ENCODE assay signal across 12 mouse cellular contexts in genomic region chr7:6586096-6586759, GRCm38 (mm10). TPM values are rescaled to one million over a fixed set of nuclear protein-coding genes. Genes with fewer than 3 reads are reported as not detected.
DNase-seq lines count a peak whose midpoint lies in the region; ATAC-seq and TF ChIP-seq lines count a peak whose summit lies in the region.
"Had no signal": no experiment of that assay in that cellular context is flagged by ENCODE, and none has a peak within 500 bp of the region (broad histone marks: within the 10 kb centered on the region; RNA-seq: fewer than 3 reads in every experiment).

No protein-coding gene starts in this region.

- H3K4me2 ChIP-seq in forebrain, embryonic 13.5 days, result no peak overlapping the region
- no peak overlapping the region for H3K4me2 ChIP-seq in forebrain, embryonic 11.5 days (ENCODE audit: low read depth, low read length, severe bottlenecking)
- no peak overlapping the region for H3K4me2 ChIP-seq in liver, embryonic 14.5 days (ENCODE audit: low read depth)
- H3K4me2 ChIP-seq in liver, embryonic 12.5 days, result no peak overlapping the region
- no peak overlapping the region for H3K4me2 ChIP-seq in forebrain, embryonic 15.5 days (replicated peaks)
- H3K4me2 ChIP-seq in neural tube, embryonic 15.5 days, result no peak overlapping the region
- H3K4me2 ChIP-seq: stomach, embryonic 15.5 days had no signal

- ATAC-seq in forebrain, embryonic 13.5 days, result peak; percentile 33; the same call in 1 of the 2 replicates
- ATAC-seq in forebrain, embryonic 11.5 days (replicated peaks; ENCODE audit: low FRiP score), result no peak
- no peak for ATAC-seq in liver, embryonic 14.5 days (ENCODE audit: insufficient read depth)
- ATAC-seq in liver, embryonic 12.5 days, result no peak
- peak; percentile 38; the same call in 1 of the 2 replicates for ATAC-seq in forebrain, embryonic 15.5 days (replicated peaks)
- peak; percentile 80 for ATAC-seq in neural tube, embryonic 15.5 days (ENCODE audit: low FRiP score)

- no peak overlapping the region for H3K27ac ChIP-seq in forebrain, embryonic 13.5 days
- no peak overlapping the region for H3K27ac ChIP-seq in forebrain, embryonic 11.5 days (ENCODE audit: low read depth, low read length)
- no peak overlapping the region for H3K27ac ChIP-seq in liver, embryonic 14.5 days
- H3K27ac ChIP-seq in liver, embryonic 12.5 days, result no peak overlapping the region
- H3K27ac ChIP-seq in forebrain, embryonic 15.5 days (replicated peaks), result no peak overlapping the region
- no peak overlapping the region for H3K27ac ChIP-seq in neural tube, embryonic 15.5 days (replicated peaks)
- H3K27ac ChIP-seq: stomach, embryonic 15.5 days had no signal

- TF ChIP-seq CTCF in liver, embryonic 14.5 days (IDR thresholded peaks at IDR 0.05; ENCODE audit: low read depth), result peak; percentile 10; the same call in 1 of the 2 replicates

- H3K36me3 ChIP-seq in forebrain, embryonic 13.5 days (ENCODE audit: poor library complexity, severe bottlenecking), result no peaks in the 10 kb centered on the region
- H3K36me3 ChIP-seq in forebrain, embryonic 11.5 days (ENCODE audit: control insufficient read depth, insufficient read depth, low read length), result no peaks in the 10 kb centered on the region
- H3K36me3 ChIP-seq in liver, embryonic 14.5 days (replicated peaks; ENCODE audit: control insufficient read depth, insufficient read depth, low read depth), result no peaks in the 10 kb centered on the region
- H3K36me3 ChIP-seq in liver, embryonic 12.5 days, result no peaks in the 10 kb centered on the region
- H3K36me3 ChIP-seq in forebrain, embryonic 15.5 days, result no peaks in the 10 kb centered on the region
- no peaks in the 10 kb centered on the region for H3K36me3 ChIP-seq in neural tube, embryonic 15.5 days
- H3K36me3 ChIP-seq: stomach, embryonic 15.5 days had no signal

- H3K27me3 ChIP-seq in forebrain, embryonic 13.5 days, result no peaks in the 10 kb centered on the region
- no peaks in the 10 kb centered on the region for H3K27me3 ChIP-seq in forebrain, embryonic 11.5 days (ENCODE audit: control insufficient read depth, insufficient read depth, low read length)
- no peaks in the 10 kb centered on the region for H3K27me3 ChIP-seq in liver, embryonic 14.5 days (ENCODE audit: control insufficient read depth, insufficient read depth, low read length)
- no peaks in the 10 kb centered on the region for H3K27me3 ChIP-seq in liver, embryonic 12.5 days (replicated peaks)
- no peaks in the 10 kb centered on the region for H3K27me3 ChIP-seq in forebrain, embryonic 15.5 days
- H3K27me3 ChIP-seq in neural tube, embryonic 15.5 days (replicated peaks), result no peaks in the 10 kb centered on the region
- H3K27me3 ChIP-seq: stomach, embryonic 15.5 days had no signal

- TF ChIP-seq EP300 in liver, embryonic 14.5 days (IDR thresholded peaks at IDR 0.05; ENCODE audit: low read depth), result no peak

- H3K4me1 ChIP-seq in forebrain, embryonic 13.5 days, result no peaks in the 10 kb centered on the region
- H3K4me1 ChIP-seq in forebrain, embryonic 11.5 days (replicated peaks; ENCODE audit: control insufficient read depth, insufficient read depth, low read length), result no peaks in the 10 kb centered on the region
- no peaks in the 10 kb centered on the region for H3K4me1 ChIP-seq in liver, embryonic 14.5 days (replicated peaks; ENCODE audit: control insufficient read depth in 2 of 2, insufficient read depth in 2 of 2, low read length in 1 of 2)
- H3K4me1 ChIP-seq in liver, embryonic 12.5 days, result no peaks in the 10 kb centered on the region
- no peaks in the 10 kb centered on the region for H3K4me1 ChIP-seq in forebrain, embryonic 15.5 days
- H3K4me1 ChIP-seq in neural tube, embryonic 15.5 days, result no peaks in the 10 kb centered on the region
- H3K4me1 ChIP-seq: stomach, embryonic 15.5 days had no signal

- no peak overlapping the region for H3K4me3 ChIP-seq in forebrain, embryonic 13.5 days
- H3K4me3 ChIP-seq in forebrain, embryonic 11.5 days (ENCODE audit: low read depth, low read length), result no peak overlapping the region
- no peak overlapping the region for H3K4me3 ChIP-seq in liver, embryonic 14.5 days (ENCODE audit: insufficient read depth in 1 of 2, low read depth in 2 of 2, low read length in 2 of 2)
- H3K4me3 ChIP-seq in liver, embryonic 12.5 days, result no peak overlapping the region
- H3K4me3 ChIP-seq in forebrain, embryonic 15.5 days, result no peak overlapping the region
- no peak overlapping the region for H3K4me3 ChIP-seq in neural tube, embryonic 15.5 days (replicated peaks)
- H3K4me3 ChIP-seq: stomach, embryonic 15.5 days had no signal

- 54% methylated on average over 8 of the region's 8 CpGs for WGBS in forebrain, embryonic 13.5 days
- 58% methylated on average over 8 of the region's 8 CpGs for WGBS in forebrain, embryonic 11.5 days
- 40% methylated on average over 8 of the region's 8 CpGs for WGBS in liver, embryonic 14.5 days (ENCODE audit: insufficient replicate concordance)
- 41% methylated on average over 8 of the region's 8 CpGs for WGBS in liver, embryonic 12.5 days (ENCODE audit: insufficient replicate concordance)
- 56% methylated on average over 8 of the region's 8 CpGs for WGBS in forebrain, embryonic 15.5 days
- WGBS in neural tube, embryonic 15.5 days, result 60% methylated on average over 8 of the region's 8 CpGs

- H3K9me3 ChIP-seq in forebrain, embryonic 13.5 days (replicated peaks), result no peaks in the 10 kb centered on the region; the same call in 1 of the 2 replicates
- no peaks in the 10 kb centered on the region for H3K9me3 ChIP-seq in forebrain, embryonic 11.5 days (ENCODE audit: control insufficient read depth, low read length)
- H3K9me3 ChIP-seq in liver, embryonic 14.5 days (ENCODE audit: control insufficient read depth, low read length), result no peaks in the 10 kb centered on the region
- H3K9me3 ChIP-seq in liver, embryonic 12.5 days (replicated peaks), result peaks cover under 1% of the 10 kb centered on the region; the same call in 1 of the 2 replicates
- no peaks in the 10 kb centered on the region for H3K9me3 ChIP-seq in forebrain, embryonic 15.5 days
- H3K9me3 ChIP-seq in neural tube, embryonic 15.5 days (replicated peaks), result no peaks in the 10 kb centered on the region
- H3K9me3 ChIP-seq: stomach, embryonic 15.5 days had no signal

- no peak overlapping the region for H3K9ac ChIP-seq in forebrain, embryonic 13.5 days
- H3K9ac ChIP-seq in forebrain, embryonic 11.5 days (ENCODE audit: low read length), result no peak overlapping the region
- no peak overlapping the region for H3K9ac ChIP-seq in liver, embryonic 14.5 days (replicated peaks)
- H3K9ac ChIP-seq in liver, embryonic 12.5 days, result no peak overlapping the region
- no peak overlapping the region for H3K9ac ChIP-seq in forebrain, embryonic 15.5 days (replicated peaks)
- no peak overlapping the region for H3K9ac ChIP-seq in neural tube, embryonic 15.5 days (replicated peaks)
- H3K9ac ChIP-seq: stomach, embryonic 15.5 days had no signal

- no peak for DNase-seq in forebrain, embryonic 11.5 days (ENCODE audit: low spot score)
- no peak for DNase-seq in liver, embryonic 14.5 days (ENCODE audit: low read depth in 3 of 3, low spot score in 3 of 3)
- DNase-seq in thymus, adult 18-20 months, result no peak
- DNase-seq in adrenal gland, postnatal 25 days, result no peak

RNA-seq across cellular contexts. Expression of gene Olfr1350, which starts 21.6 kb away (rescaled TPM):
- polyA plus RNA-seq in forebrain, embryonic 13.5 days (2015; fragmentation: Nextera tagmentation; extraction: Ambion mirVana), result not detected in 2 replicates
- polyA plus RNA-seq in forebrain, embryonic 11.5 days (2014; fragmentation: Nextera tagmentation; extraction: Ambion mirVana), result not detected in 2 replicates
- not detected in 2 replicates for polyA plus RNA-seq in liver, embryonic 14.5 days (2012; rRNA removed)
- polyA plus RNA-seq in liver, embryonic 14.5 days (2014; fragmentation: Nextera tagmentation; extraction: Ambion mirVana), result not detected in 2 replicates
- polyA plus RNA-seq in liver, embryonic 12.5 days (2016; fragmentation: Nextera tagmentation; extraction: Ambion mirVana), result not detected in 2 replicates
- not detected in 2 replicates for polyA plus RNA-seq in forebrain, embryonic 15.5 days (2015; fragmentation: Nextera tagmentation; extraction: Ambion mirVana)
- not detected in 2 replicates for polyA plus RNA-seq in neural tube, embryonic 15.5 days (2015; fragmentation: Nextera tagmentation; extraction: Ambion mirVana)
- not detected in 2 replicates for total RNA-seq in adrenal gland, postnatal 25 days (2021)
- total RNA-seq: common myeloid progenitor, adult 5-6 weeks had no signal
- polyA plus RNA-seq: heart, embryonic 16.5 days; lung, embryonic 16.5 days; stomach, embryonic 15.5 days had no signal

Comparison
In these comparisons a context has a peak if more than half of its experiments do, and no peak if none do; other contexts are left out.
1. ATAC-seq: peak in forebrain, embryonic 13.5 days (single experiment), forebrain, embryonic 15.5 days (single experiment) and neural tube, embryonic 15.5 days (single experiment); none in forebrain, embryonic 11.5 days (single experiment), liver, embryonic 14.5 days (single experiment) and liver, embryonic 12.5 days (single experiment).